Mouse (Mus musculus) hindbrain, embryonic 12.5 days (tissue): Measurements from ENCODE around the gene Usp32. TPM values are rescaled to one million over a fixed set of nuclear protein-coding genes. Genes with fewer than 3 reads are reported as not detected.

ENCODE experiments used
- polyA plus RNA-seq: library from polyadenylated mRNA; unstranded; fragments of >200 nt; fragmentation: Nextera tagmentation; extraction: Ambion mirVana; gene quantifications from 2 replicates; pipeline ENCODE4 v1.2.1, GENCODE M21; 2016

Gene Usp32
- polyA plus RNA-seq, 1 experiment from 2014 or later = 11.4 TPM

Other genes starting within 250 kb of the Usp32 start
- gene Znhit3, start 223.8 kb downstream of the Usp32 start, polyA plus RNA-seq = 55.4 and 56.4 TPM in 2 replicates
- 3.2 and 3.9 TPM in 2 replicates for gene Car4, start 182.4 kb downstream of the Usp32 start, polyA plus RNA-seq
- 0.48 and 0.77 TPM in 2 replicates for gene 1700125H20Rik, start 30.2 kb upstream of the Usp32 start, polyA plus RNA-seq
- gene Appbp2, start 95.0 kb upstream of the Usp32 start, polyA plus RNA-seq = 55.3 and 56.2 TPM in 2 replicates
- gene Ppm1d, start 171.1 kb upstream of the Usp32 start, polyA plus RNA-seq = 27.8 and 27.9 TPM in 2 replicates
- 33.9 and 36.8 TPM in 2 replicates for gene Bcas3, start 213.0 kb upstream of the Usp32 start, polyA plus RNA-seq